Mouse (Mus musculus) left cerebral cortex, postnatal 14 days (tissue): Measurements from ENCODE around the gene Zfp839. TPM values are rescaled to one million over a fixed set of nuclear protein-coding genes. Genes with fewer than 3 reads are reported as not detected.

Experiments used
- DNase-seq, 2 experiments: peaks; one replicate each; pipeline ENCODE4 v3.0.0; 2021 to 2022; ENCODE audit warnings: low spot score in 2 of 2, mixed read lengths in 1 of 2
- intact Hi-C: fragments of 180-260 bp; cut with DNase I; formaldehyde crosslinking; loops from one replicate; pipeline ENCODE4 v1.15.1; 2025
- total RNA-seq, 2 experiments: library from RNA; stranded (reverse); gene quantifications; 2 replicates each; pipeline ENCODE4 v1.2.3; 2021

Zfp839 gene
- total RNA-seq, 2 experiments from 2014 or later: 9.1 to 9.6 TPM

- no peak for DNase-seq
- intact Hi-C loops: no loop called here
Observed at GRCm38 (mm10) chr12:110865571-110865970, 15.5 kb downstream of the Zfp839 start.

DNA sequence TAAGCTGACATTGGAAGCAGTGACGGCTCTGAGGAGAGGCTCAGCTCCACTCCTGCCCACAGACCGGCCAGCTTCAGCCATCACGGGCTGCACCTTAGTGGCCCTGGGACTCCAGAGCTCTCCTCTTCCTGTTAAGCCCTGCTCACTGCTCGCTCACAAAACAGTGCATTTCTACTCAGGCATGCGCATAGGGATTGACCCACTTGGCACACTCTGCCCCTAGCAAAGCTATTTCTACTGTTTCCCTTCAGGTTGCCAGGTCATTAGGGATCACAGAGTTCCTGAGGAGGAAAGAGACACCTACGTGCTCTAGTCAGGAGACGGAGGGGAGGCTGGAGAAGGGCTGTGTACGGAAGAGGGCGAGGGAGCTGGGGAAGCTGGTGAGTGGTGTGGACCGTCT lies 15.9 kb downstream of the Zfp839 start:
- no peak for DNase-seq
- intact Hi-C loops: no loop called here

GRCm38 (mm10) chr12:110870107-110870506 lies 20.1 kb downstream of the Zfp839 start:
- intact Hi-C loops: no loop called here
- no peak for DNase-seq

DNA sequence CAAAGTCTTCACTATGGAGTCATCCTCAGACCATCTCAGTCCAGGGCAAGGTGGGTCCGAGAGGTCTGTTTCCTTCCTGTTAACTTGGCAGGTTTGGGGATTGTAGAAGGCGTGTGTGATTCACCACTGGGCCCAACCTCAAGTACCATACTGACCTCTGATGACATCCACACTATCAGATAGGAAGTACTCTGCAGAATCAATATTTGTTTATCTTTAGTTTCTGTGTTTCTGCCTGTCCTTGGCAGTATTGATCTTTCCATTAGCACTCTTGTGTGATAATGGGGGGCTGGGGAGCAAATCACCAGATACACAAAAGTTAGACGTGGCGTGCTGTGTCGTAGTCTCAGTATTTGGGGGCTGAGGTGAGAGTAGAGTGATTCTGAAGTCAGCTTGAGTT lies 21.2 kb downstream of the Zfp839 start:
- no peak for DNase-seq
- intact Hi-C loops: no loop called here

- intact Hi-C loops: no loop called here
- no peak for DNase-seq
Observed at GRCm38 (mm10) chr12:110875351-110875750, 25.3 kb downstream of the Zfp839 start.

DNA sequence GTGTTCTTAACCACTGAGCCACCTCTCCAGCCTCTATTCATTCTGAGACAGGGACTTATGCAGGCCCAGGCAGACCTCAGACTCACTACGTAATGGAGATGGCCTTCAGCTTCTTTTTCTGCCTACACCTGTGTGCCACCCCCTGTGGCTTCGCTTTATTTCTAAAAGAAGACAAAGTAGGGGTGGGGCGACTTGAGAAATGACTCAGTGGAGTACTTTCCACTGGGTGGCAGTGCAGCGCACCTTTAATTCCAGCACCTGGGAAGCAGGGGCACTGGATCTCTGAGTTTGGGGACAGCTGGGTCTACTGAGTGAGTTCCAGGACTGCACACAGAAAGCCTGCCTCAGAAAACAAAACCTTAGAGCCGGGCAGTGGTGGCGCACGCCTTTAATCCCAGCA lies 32.2 kb downstream of the Zfp839 start:
- intact Hi-C loops: no loop called here
- DNase-seq: no peak

GRCm38 (mm10) chr12:110885251-110885650 lies 35.2 kb downstream of the Zfp839 start:
- intact Hi-C loops: no loop called here
- no peak for DNase-seq

- intact Hi-C loops: no loop called here
- DNase-seq: no peak
Observed at GRCm38 (mm10) chr12:110888106-110888505, 38.1 kb downstream of the Zfp839 start.

DNA sequence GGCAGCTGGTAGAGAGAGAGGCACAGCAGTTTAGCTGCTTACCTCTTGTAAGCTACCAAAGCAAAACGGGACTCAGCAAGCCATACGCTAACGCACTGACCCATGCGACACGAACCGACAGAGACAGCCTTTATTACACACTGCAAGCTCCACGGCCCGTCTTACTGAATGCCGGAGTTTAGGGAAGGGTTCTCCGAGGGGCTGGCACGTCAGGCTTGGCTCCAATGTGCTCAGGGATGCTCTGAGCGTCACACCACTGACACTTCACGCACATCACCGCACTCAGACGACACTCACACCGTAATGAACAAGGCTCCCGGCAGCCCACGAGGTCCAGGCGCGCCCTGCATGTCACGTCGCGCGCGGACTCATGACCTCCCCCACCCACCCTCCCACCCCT lies 38.6 kb downstream of the Zfp839 start:
- intact Hi-C loops: no loop called here
- peak in 1 of 2 experiments; percentile 82 for DNase-seq

- intact Hi-C loops: no loop called here
- DNase-seq: peak; percentile 98
Observed at GRCm38 (mm10) chr12:110889036-110890020, 39.3 kb downstream of the Zfp839 start, which contains the start of the genes Cinp and Tecpr2. TSS of gene Cinp (minus strand) at chr12:110889145. TSS of gene Tecpr2 (plus strand) at chr12:110889264.

- DNase-seq: no peak
- intact Hi-C loops: no loop called here
Observed at GRCm38 (mm10) chr12:110891887-110892286, 41.8 kb downstream of the Zfp839 start.

DNA sequence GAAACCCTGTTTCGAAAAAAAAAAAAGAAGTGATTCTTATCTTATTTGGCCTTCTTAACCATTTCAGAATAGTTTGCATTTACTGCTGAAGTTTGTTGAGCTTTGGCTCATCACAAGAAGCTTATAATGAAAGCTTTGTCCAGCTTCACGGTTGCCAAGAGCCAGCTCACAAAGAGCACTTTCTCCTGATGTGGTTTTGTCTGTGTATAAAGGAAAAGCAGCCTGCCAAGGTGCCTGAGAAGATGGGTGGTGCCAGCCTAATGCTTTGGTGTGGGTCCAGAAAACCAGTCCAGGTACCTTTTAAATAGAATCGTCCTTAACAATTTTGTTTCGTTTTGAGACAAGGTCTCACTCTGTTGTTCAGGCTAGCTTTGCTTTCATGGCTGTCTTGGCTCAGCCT lies 52.1 kb downstream of the Zfp839 start:
- intact Hi-C loops: no loop called here
- no peak for DNase-seq

- no peak for DNase-seq
- intact Hi-C loops: no loop called here
Observed at GRCm38 (mm10) chr12:110903536-110903935, 53.5 kb downstream of the Zfp839 start.

DNA sequence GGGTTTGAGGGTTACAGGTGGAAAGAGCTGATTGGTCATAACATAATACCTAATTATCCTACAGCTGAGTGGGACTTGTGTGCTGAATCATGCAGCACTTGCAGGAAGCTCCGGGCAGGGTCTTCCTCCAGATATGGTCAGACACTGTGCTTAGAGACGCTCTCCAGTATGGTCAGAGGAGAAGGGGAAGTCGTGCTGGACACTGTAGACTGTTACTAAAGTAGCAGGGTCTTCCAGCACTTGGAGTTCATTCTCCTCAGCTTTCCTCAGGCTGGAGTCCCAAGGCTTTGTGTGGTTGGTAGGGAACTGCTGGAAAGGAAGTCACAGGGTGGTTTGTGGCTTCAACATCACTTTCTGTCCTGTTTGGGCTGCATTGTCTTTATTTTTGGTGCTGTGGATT lies 57.8 kb downstream of the Zfp839 start:
- no peak for DNase-seq

DNA sequence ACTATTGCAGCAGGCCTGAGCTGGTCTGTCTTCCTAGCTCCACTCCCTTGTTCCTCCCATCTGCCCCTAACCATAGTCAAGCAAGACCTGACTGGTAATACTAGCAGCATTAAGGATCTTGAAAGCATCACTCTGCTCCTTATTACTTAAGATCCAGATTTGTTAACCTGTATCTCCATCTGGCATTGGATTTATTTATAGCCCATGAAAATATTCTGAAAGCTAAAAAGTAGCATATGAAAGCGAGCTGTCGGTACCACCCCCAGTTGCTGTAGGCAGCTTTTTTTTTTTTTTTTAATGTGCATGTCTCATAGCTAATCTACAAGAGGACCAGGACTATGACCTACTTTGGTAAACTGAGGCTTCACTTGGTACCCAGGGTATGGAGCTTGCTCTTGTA lies 59.9 kb downstream of the Zfp839 start:
- DNase-seq: peak in 1 of 2 experiments; percentile 62
- intact Hi-C loops: no loop called here

More for the DNA sequence above, 57.8 kb downstream of the Zfp839 start:
- intact Hi-C loops: no loop called here

DNA sequence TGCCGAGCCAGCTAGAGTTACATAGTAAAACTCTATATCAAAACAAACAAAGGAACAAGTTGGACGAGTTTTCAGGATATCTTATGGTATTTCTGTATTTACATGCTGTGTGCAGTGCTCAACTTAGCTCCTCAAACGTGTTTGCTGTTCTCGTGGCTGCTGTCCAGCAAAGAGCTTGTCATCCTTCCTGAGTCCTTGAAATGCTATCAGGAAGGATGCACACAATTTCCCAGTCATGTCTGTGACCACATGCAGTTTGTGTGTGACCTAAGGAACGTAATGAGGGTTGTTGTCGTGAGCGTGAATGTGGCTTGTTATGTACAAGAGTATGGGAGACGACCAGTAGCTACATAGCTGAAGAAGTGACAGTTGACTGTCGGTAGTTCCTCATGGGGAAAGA lies 65.7 kb downstream of the Zfp839 start:
- DNase-seq: no peak
- intact Hi-C loops: no loop called here

Other genes starting within 250 kb of the Zfp839 start
- gene Dync1h1, start 248.8 kb upstream of the Zfp839 start, total RNA-seq: 100 to 1,000 TPM; 318 to 323 TPM
- not detected for gene 1700001K19Rik, start 167.6 kb upstream of the Zfp839 start, total RNA-seq
- gene Hsp90aa1, start 147.5 kb upstream of the Zfp839 start, total RNA-seq: 100 to 1,000 TPM; 953 to 962 TPM
- 10 to 100 TPM; 37.5 to 41.7 TPM for gene Wdr20, start 112.3 kb upstream of the Zfp839 start, total RNA-seq
- gene Mok, start 9.3 kb upstream of the Zfp839 start, total RNA-seq: 10 to 100 TPM; 10.7 to 12.8 TPM
- gene Cinp, start 38.9 kb downstream of the Zfp839 start, total RNA-seq: 100 to 1,000 TPM; 107 to 124 TPM
- gene Tecpr2, start 39.0 kb downstream of the Zfp839 start, total RNA-seq: 10 to 100 TPM; 42.6 to 45.2 TPM
- gene Ankrd9, start 128.8 kb downstream of the Zfp839 start, total RNA-seq: 10 to 100 TPM; 12.2 to 14.5 TPM
- 10 to 100 TPM; 17.9 to 18.8 TPM for gene Rcor1, start 189.1 kb downstream of the Zfp839 start, total RNA-seq